Mouse (Mus musculus) cortical plate, adult 2 months (tissue): ENCODE measurements at regions not wholly inside any gene's neighbourhood (a gene's known extent, or its start where the extent isn't known, plus 50 kb on each side); places are given as distances from the start of the nearest gene placed in this dataset.
A peak's percentile ranks its signal among the peaks of the same experiment; 100 is the strongest.

Source experiments
- H3K27ac ChIP-seq: fragments of 200-500 bp; 2 replicates; pipeline ENCODE4 v1.5.1; 2012; ENCODE audit warnings: low read length, control low read depth, inconsistent platforms; ENCODE audit not compliant: insufficient read depth
- H3K4me1 ChIP-seq: fragments of 200-500 bp; 2 replicates; pipeline ENCODE4 v1.6.1; 2011; ENCODE audit warnings: low read length; ENCODE audit not compliant: control insufficient read depth, insufficient read depth
- H3K4me3 ChIP-seq: fragments of 200-500 bp; 2 replicates; pipeline ENCODE4 v1.5.1; 2011; ENCODE audit warnings: mild to moderate bottlenecking, low read length, control low read depth; ENCODE audit not compliant: insufficient read depth
- CTCF ChIP-seq: fragments of 200-500 bp; IDR thresholded peaks from 2 replicates; pipeline ENCODE4 v1.5.1; 2011; ENCODE audit warnings: mild to moderate bottlenecking, control low read depth, low read length; ENCODE audit not compliant: insufficient read depth; ENCODE audit errors: extremely low read depth
- POLR2A ChIP-seq: fragments of 200-500 bp; IDR thresholded peaks from 2 replicates; pipeline ENCODE4 v1.6.1; 2011; ENCODE audit warnings: mild to moderate bottlenecking, low read length, control low read depth; ENCODE audit not compliant: insufficient read depth; ENCODE audit errors: extremely low read depth

- TF ChIP-seq POLR2A (no peak), CTCF (no peak)
- no peak overlapping the region for H3K4me3 ChIP-seq
- no peak overlapping the region for H3K27ac ChIP-seq
- H3K4me1 ChIP-seq, result no peaks in the 10 kb centered on the region
Measured at GRCm38 (mm10) chr9:92907102-92907501, 365.1 kb downstream of the Plod2 start.

- H3K4me1 ChIP-seq, result no peaks in the 10 kb centered on the region
- no peak overlapping the region for H3K27ac ChIP-seq
- TF ChIP-seq POLR2A, result no peak
- no peak overlapping the region for H3K4me3 ChIP-seq
Measured at GRCm38 (mm10) chr9:92919396-92919795, 377.4 kb downstream of the Plod2 start.

GRCm38 (mm10) chr9:92930231-92930966 lies 388.4 kb downstream of the Plod2 start:
- Histone ChIP-seq H3K27ac (no peak overlapping the region), H3K4me3 (no peak overlapping the region)
- TF ChIP-seq POLR2A (no peak), CTCF (no peak)

GRCm38 (mm10) chr9:92937802-92938201 lies 395.8 kb downstream of the Plod2 start:
- TF ChIP-seq POLR2A (no peak), CTCF (no peak)
- H3K27ac ChIP-seq, result no peak overlapping the region; the same call in 1 of the 2 replicates
- peaks cover 1% of the 10 kb centered on the region; the same call in 1 of the 2 replicates for H3K4me1 ChIP-seq
- no peak overlapping the region for H3K4me3 ChIP-seq

More at GRCm38 (mm10) chr9:92930231-92930966, 388.4 kb downstream of the Plod2 start:
- H3K4me1 ChIP-seq, result no peaks in the 10 kb centered on the region

- Histone ChIP-seq H3K4me1 (no peaks in the 10 kb centered on the region), H3K4me3 (no peak overlapping the region), H3K27ac (no peak overlapping the region)
- TF ChIP-seq POLR2A (no peak), CTCF (0 out of 2 replicates have a peak, but pooled peaks have one; percentile 16)
Measured at GRCm38 (mm10) chr9:92950092-92950491, 408.1 kb downstream of the Plod2 start.

GRCm38 (mm10) chr9:92963275-92963674 lies 421.3 kb downstream of the Plod2 start:
- Histone ChIP-seq H3K4me1 (no peaks in the 10 kb centered on the region), H3K4me3 (no peak overlapping the region), H3K27ac (no peak overlapping the region)
- no peak for TF ChIP-seq CTCF
- no peak for TF ChIP-seq POLR2A

- Histone ChIP-seq H3K27ac (no peak overlapping the region), H3K4me1 (no peaks in the 10 kb centered on the region), H3K4me3 (no peak overlapping the region)
- TF ChIP-seq POLR2A, result no peak
- no peak for TF ChIP-seq CTCF
Measured at GRCm38 (mm10) chr9:92991759-92992158, 449.7 kb downstream of the Plod2 start.

GRCm38 (mm10) chr9:92996156-92996555 lies 454.1 kb downstream of the Plod2 start:
- TF ChIP-seq CTCF, result no peak
- TF ChIP-seq POLR2A, result no peak
- H3K4me1 ChIP-seq, result no peaks in the 10 kb centered on the region
- H3K27ac ChIP-seq, result no peak overlapping the region
- H3K4me3 ChIP-seq, result no peak overlapping the region

GRCm38 (mm10) chr9:93005182-93005953 lies 463.3 kb downstream of the Plod2 start:
- TF ChIP-seq POLR2A, result no peak
- no peak for TF ChIP-seq CTCF
- H3K4me3 ChIP-seq, result no peak overlapping the region
- no peaks in the 10 kb centered on the region for H3K4me1 ChIP-seq
- H3K27ac ChIP-seq, result no peak overlapping the region
